Mouse (Mus musculus): ENCODE measurements around the gene Ccnd3.
"Not testable (repeated sequence)": the region's sequence is repeated elsewhere in the genome, so short reads cannot be mapped to it uniquely, and the experiment has no call there.

Gene Ccnd3

DNA sequence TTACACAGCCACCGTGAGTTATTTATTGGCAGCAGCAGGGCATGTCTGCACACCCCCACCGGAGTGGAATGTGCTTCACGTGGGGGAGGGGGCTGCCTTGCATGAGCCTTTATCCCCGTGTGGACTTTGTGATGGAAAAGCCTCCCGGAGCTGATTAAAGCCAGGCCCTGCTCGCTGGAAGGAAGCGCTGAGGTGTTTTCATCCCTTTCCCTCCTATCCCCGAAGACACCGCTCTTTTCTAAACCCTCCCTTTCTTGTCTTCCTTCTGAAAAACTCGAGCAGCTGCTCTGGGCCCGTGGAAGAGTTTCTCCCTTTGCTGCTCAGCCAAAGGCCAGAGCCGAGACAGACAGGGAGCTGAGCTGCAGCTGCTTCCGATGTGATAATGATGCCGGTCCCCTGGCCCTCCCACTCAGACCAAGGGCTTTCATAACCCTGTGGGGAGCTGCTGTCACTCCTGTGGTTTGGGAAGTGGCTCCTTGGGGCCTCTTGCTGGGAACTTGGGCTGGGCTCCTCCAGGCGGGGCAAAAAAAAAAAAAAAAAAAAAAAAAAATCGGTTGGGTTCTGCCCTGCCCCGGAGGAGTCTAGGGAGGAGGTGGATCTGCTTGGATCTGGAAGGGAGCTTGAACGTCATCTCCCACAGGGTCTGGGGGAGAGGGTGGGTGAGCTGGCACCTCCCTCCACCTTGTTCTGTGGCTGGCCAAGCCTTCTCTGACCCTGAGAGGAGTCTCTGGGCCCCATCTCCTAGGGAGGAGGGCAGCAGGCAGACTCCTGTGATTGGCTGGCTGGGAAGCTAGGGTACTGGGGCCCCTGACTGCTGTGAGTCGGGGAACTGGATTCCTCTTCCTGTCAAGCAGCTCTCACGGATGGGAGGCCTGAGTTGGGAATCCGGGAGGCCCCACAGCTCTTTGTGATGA lies 90.7 kb downstream of the Ccnd3 start:
- DNase-seq (ENCODE audit: low spot score) = peak; percentile 42

DNA sequence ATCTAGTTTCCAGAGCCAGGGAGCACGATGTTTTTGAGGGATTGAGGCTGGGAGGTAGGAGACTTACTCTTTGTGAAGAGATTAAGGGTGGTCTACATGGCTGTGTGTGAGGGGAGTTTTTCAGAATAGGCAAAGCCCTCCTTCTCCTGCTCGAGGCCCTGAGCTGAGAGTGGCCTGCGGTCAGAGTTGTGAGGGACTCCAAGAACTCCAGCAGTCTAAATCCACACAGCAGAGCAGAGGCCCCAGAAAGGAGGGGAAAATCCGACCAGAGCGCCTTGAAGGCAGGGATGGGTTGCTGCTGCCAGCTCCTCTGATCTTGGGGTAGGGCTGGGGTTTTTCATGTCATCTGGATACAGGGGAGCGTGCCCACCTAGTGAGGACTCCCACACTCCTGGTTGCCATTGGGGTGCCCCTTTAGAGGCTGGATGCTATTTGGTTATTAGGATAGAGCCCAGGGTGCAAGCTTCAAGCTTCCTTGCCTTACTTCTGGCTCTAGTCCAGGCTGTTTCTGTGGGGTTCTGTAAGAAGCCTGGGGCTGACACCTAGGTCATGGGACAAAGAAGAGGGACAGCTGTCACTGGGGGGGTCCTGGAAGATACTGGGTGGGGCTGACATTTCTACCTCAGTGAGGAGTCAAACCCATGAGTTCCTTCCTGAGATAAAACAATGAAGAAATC lies 91.4 kb downstream of the Ccnd3 start:
- DNase-seq (ENCODE audit: low spot score) = no peak

DNA sequence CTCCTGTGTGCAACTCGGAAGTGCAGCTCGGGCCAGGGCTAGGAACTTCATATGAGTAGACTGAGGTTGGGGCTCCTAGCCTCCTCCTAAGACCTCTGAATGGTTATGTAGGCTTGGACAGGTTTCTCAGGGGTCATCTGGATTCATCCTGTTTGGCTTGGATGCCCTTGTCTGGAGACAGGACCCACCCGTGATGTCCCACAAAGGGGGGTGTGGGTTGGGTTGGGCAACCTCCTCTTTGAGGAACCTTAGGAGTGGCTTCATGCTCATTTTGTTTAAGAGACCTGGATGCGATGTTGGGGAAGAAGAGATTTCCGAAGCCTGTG lies 92.0 kb downstream of the Ccnd3 start:
- DNase-seq (ENCODE audit: low spot score) = no peak

DNA sequence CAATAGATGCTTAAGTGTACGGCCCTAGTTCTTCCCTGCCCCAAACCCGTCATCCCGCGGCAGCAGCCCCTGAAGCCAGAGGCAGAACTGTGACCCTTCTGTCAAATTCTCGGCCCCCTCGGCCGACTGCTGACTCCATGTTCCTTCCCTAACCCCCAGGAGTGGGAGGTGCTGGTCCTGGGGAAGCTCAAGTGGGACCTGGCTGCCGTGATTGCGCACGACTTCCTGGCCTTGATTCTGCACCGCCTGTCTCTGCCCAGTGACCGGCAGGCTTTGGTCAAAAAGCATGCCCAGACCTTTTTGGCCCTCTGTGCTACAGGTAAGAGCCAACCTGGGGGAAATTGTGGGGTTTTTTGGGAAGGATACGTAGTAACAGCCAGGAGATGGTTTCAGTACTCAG lies 92.4 kb downstream of the Ccnd3 start:
- DNase-seq (ENCODE audit: low spot score) = no peak

DNA sequence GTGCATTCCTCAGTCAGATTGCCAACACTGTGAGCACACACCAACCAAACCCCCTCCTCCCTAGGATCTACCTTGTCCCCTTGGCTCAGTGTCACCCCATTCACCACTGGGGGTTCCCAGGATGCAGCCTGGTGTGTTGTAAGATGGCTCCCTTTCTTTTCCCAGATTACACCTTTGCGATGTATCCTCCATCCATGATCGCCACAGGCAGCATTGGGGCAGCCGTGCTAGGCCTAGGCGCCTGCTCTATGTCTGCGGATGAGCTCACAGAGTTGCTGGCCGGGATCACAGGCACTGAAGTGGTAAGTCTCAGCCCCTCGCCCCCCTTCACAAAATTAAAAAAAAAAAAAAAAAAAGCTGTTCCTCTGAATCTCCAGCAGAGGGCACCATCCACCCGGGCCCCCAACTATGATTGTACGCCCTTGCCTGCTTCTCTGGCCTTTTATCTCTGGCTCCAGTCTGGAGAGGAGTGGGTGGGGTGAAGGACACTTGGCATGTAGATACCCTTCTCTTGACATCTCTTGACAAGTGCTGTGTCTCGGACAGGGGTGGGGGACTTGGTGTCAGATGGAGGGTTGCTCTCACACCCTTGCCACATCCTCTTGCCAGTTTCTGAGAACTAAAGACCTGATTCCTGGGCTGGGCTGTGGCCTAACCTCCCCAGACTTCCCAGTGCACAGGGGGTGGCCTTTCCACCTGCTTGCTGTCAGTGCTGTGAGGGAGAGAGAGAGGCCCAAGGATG lies 93.2 kb downstream of the Ccnd3 start:
- DNase-seq (ENCODE audit: low spot score) = peak; percentile 42

DNA sequence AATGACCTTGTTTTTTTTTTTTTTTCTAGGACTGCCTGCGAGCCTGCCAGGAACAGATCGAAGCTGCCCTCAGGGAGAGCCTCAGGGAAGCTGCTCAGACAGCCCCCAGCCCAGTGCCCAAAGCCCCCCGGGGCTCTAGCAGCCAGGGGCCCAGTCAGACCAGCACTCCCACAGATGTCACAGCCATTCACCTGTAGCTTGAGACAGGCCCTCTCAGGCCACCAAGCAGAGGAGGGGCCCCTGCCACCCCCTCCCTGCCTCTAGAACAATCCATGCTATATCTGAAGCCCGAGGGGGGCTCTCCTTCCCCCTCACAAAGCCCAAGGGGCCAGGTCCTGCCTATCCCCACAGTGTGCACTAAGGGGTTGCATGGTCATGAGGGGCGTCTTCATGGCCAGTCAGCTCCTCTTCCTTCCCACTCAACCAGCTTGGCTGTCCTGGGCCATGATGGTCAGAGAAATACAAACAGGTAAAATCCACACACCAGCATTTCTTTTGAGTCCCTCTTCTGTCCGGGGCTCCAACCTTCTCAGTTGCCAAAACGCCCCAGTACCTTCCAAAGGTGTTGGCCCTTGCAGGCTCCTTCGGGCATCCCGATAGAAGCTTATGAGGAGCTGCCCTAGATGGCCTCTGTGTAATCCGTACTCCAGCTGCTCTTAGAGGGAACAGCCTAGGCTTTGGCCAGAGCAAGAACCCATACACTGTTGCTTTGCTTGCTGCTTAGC lies 93.9 kb downstream of the Ccnd3 start:
- not testable (repeated sequence) for DNase-seq (ENCODE audit: low spot score)

DNA sequence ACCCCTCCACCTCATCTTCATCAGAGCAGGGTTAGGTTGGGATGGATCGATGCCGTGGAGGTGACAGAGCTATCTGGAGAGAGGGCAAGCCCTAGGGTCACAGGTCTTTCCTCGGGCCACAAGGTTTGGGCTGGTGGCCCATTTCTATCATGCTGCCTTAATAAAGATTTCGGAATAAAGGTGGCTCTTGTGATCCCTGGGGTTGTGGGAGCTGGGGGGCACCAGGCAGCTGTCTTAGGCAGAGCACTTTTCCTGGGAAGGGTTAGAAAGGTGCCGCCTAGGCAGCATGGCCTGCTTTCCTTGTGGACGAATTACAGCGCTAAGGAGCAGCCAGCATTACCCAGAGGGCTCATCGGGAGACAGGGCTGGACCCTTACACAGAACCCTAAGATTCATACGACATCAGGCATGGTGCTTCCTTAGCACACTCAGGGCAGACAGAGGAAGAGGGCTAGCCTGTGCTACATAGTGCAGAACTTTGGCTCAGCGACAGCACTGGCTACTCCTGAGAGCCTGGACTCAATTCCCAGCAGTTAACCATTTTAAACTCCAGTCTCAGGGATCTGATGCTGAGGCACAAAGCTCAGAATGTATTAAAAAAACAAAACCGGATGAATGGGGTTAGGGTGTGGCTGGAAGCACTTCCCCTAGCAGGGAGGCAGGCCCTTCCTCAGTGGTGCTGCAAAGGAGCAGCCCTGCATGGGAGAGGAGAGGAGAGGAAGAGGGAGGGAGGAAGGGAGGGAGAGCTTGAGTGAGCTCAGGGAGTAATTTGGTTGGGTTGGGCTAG lies 94.9 kb downstream of the Ccnd3 start:
- no peak for DNase-seq (ENCODE audit: low spot score)

DNA sequence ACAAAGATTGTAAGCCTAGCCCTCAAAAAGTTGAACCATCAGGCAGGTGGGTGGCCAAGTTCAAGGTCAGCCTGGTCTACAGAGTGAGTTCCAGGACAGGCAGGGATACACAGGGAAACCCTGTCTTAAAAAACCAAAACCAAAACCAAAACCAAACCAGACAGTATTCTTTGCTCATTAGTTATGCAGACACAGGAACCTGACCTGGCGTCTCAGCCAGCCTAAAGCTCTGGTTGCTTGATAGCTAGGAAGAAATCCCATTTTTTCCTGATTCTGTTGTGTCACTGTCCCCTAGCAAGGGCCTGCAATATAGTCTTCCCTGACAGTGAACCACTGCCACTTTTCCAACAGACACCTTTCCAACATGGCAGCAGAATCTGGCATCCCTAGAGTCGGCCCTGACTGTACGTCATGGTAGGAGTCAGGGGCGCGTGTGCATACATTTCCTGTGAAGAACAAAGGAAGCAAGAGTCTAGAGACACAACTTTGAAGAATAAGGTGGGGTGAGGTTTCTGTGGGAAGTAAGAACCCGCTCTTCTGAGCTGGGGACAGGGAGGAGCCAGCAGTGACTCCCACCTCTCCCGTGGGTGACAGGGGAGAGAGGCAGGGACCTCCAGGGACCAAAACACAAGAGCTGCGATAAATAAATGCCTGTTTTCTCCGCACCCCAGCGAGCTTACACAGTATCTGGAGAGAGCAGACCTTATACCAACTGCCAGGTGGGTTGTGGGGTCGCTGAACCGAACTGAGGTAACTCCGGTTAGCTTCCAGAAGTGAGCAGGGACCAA lies 95.9 kb downstream of the Ccnd3 start:
- no peak for DNase-seq (ENCODE audit: low spot score)

DNA sequence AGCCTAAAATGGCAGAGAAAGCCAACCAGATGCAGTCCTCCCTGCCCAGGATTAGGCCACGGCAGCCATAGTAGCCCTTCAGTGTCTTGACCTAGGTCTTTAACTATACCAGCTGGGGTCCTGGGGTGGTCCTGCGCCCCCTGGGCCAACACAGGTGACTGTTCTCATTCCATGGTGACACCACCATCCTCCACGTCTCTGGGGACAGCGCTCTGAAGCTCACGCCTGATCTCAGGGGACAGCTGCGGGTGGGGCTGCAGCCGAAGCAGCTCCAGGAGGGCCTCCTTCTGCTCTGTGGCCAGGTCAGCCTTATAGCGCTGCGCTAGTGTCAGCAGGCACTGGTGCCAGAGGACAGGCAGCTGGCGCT lies 96.5 kb downstream of the Ccnd3 start:
- DNase-seq (ENCODE audit: low spot score) = no peak

DNA sequence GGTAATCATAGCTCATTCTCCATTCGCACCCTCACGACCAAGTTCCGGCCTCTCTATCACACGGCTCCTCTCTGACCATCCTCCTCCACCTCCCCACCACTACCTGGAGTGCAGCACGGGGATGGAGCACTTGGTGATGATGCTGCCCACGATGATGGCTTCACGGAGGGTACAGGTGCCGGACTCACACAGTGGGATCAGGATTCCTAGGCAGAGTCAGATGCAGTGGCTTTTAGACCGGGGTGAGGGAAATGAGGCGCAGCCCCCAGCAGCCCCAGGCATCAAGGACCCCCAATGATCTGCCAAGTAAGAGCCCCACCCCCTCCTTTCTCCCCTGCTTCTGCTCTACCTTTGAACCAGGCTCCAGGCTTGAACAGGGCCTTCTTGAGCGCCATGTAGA lies 97.4 kb downstream of the Ccnd3 start:
- no peak for DNase-seq (ENCODE audit: low spot score)

DNA sequence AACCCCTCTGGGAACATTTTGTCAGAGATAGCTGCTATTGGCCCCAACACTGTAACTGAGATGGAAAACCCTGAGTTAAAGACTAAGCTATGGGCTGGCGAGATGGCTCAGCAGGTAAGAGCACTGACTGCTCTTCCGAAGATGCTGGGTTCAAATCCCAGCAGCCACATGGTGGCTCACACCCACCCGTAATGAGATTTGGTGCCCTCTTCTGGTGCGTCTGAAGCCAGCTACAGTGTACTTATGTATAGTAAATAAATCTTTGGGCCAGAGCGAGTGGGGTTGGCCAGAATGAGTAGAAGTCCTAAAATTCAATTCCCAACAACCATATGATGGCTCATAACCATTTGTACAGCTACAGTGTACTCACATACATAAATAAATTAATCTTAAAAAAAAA lies 101.4 kb downstream of the Ccnd3 start:
- DNase-seq (ENCODE audit: low spot score) = no peak

DNA sequence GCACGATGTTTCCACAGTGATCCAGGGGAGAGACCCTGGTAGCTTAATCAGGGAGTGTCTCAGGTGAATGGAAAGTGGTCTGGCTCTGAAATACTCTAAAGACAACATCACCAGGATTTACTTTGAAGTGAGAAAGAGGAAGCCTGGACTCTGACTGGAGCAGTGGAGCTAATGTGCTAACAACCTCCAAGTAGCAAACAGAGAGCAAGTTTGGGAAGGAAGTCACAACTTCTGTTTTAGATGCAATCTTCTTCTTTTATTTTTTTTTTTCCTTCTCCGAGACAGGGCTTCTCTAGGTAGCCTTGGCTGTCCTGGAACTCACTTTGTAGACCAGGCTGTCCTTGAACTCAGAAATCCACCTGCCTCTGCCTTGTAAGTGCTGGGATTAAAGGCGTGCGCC lies 104.3 kb downstream of the Ccnd3 start:
- DNase-seq (ENCODE audit: low spot score) = no peak

DNA sequence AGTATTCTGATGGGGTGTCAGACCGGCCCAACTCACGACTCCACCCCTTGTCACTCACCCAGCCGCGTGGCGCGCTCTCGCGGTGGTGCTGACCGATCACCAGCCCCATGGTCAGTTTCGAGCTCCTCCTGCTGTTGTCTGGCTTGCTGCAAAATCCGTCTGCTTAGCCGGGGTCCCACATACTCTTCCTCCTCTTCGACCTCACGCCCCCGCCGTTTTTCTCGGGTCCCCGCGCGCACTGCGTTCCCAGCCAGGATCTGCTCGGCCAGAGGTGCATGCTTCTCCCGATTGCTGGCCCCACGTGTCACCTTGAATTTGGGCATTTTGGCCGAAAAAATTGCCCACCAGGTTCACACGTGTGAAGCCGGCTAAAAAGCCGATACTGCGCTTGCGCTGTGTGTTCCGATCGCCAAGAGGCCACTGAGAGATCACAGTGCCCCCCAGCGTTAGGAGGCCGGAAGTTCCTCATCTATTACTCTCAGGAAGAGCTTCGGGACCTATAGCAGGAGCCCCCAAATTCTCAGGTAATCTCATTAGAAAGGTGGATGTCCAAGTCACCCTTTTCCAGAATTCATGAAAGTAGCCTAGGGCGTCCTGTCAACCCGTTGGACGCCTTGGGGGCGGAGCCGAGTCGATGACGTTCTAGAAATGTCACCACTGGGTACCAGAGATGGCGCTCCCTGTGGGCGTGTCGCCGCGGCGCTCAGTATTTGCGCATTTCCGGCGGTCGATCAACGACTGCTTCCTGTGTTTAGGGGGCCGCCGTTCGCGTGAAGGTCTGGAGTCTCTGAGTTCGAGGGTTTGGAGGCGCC lies 106.2 kb downstream of the Ccnd3 start, which contains the start of the genes Bysl, Med20 and Gm20517:
TSS of gene Bysl (minus strand) at position 644 of the 812 bp plus-strand sequence.
TSS of gene Med20 (plus strand) at position 734 of the 812 bp plus-strand sequence.
TSS of gene Gm20517 (plus strand) at position 741 of the 812 bp plus-strand sequence.
- peak; percentile 95 for DNase-seq (ENCODE audit: low spot score)

DNA sequence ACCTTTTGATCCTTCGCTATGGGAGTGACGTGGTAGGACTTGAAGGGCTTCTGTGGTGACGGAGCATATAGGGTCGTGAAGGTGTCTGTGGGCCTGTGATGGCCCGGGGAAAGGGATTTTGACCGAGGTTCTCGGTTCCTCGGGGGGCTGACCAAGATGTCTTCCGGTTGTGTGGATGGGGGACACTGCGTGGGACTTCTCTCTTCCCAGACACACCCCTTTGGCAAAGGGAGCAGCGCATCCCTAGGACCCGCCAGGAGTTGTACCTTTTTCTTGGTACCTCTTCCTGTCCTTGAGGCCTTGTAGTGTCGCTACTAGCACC lies 106.8 kb downstream of the Ccnd3 start:
- DNase-seq (ENCODE audit: low spot score) = no peak

DNA sequence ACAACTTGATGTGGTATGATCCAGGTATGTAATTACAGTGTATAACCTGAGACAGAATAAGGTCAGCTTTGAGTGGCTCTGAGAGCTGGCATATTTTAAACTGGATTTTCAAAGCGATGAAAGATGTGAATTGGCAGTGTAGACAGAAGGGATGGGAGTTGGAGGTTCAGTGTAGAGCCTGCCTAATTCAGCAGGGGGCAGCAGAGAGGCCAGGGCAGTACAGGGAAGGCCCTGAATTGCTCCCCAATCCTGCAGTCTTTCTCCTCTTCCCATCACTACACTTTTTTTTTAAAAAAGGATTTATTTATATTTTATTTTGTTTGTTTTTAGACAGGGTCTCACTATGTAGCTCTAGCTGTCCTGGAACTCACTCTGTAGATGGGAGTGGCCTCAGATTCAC lies 109.2 kb downstream of the Ccnd3 start:
- no peak for DNase-seq (ENCODE audit: low spot score)

DNA sequence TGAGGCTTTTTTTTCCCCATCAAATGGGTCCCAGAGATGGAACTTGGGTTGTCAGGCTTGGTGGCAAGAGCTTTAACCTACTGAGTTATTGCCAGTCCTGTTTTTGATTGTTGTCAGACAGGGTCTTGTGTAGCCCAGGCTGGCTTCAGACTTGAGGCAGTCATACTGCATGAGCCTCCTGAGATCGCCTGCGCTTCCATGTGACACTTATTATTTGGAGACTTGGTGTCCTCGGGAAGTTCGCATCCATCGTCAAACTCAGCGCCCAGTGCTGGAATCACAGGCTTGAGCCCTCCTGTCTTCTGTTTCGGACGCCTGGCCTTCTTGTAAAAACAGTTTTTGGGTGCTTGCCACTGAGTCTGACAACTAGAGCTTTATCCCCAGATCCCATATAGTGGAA lies 111.3 kb downstream of the Ccnd3 start:
- DNase-seq (ENCODE audit: low spot score) = no peak

DNA sequence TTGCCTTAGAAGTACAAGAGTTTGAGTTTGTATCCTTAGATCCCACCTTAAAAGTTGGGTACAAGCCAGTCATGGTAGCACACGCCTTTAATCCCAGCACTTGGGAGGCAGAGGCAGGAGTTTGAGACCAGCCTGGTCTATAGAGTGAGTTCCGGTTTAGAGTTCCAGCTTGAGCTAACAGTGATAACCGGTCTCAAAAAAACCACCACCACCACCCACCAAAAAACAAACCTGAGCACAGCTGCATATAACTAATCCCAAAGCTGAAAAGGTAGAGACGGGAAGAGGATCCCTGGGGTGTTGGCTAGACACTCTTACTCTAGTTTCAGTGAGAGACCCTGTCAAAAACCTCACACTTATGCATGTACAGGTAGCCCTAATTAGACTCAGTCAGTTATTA lies 111.8 kb downstream of the Ccnd3 start:
- no peak for DNase-seq (ENCODE audit: low spot score)

DNA sequence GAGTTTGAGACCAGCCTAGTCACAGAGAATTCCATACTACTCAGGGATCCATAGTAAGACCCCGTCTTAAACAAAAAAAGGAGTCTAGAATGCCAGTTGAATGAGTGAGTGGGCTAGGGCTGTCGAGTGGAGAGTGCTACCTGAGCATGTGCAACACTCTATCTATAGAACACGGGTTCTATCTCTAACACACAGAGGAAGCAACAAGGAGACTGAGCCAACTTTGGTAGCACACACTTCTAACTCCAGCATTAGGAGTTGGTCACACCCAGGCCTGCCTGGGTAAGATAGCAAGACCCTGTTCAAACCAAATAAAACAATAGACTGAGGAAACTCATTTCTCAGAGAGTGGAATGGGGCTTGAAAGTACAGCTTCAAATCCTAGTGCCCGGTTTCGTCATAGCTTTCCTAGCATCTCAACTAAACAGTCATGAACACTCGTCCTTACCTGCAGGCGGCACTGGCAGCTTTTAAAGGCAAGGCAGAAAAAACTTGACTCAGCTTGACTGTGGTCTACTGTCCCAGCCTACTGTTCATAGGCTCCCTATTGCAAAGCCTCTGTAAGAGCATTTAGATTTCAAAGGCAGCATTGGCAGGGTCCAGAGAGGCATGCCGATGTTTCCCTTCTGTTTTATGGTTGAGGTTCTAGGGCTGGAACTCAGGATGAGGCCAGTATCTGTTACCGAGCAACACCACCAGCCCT lies 112.9 kb downstream of the Ccnd3 start:
- no peak for DNase-seq (ENCODE audit: low spot score)

Data from ovary, postnatal 14 days (tissue).